Mouse (Mus musculus) stomach, postnatal 0 days (tissue): ENCODE results near the gene Prdm15.

Experiments
- CTCF ChIP-seq: IDR thresholded peaks from 2 replicates; pipeline ENCODE4 v1.5.1; 2016; ENCODE audit warnings: antibody characterized with exemption, low read depth, mild to moderate bottlenecking, moderate library complexity
- EP300 ChIP-seq: optimal IDR thresholded peaks from 2 replicates; pipeline ENCODE3; 2016; ENCODE audit warnings: antibody characterized with exemption

GRCm38 (mm10) chr16:97797212-97797611 is 54.4 kb downstream of the Prdm15 start:
- TF ChIP-seq CTCF (no peak), EP300 (no peak)
